Mouse (Mus musculus) C2C12 (cell line): ENCODE results near the gene 9930022D16Rik.

ENCODE experiments used
- CEBPB ChIP-seq: IDR thresholded peaks from one replicate; pipeline ENCODE4 v1.6.1; 2011; ENCODE audit warnings: low read depth, mild to moderate bottlenecking, control low read depth, moderate library complexity
- CTCF ChIP-seq: IDR thresholded peaks from one replicate; pipeline ENCODE4 v1.5.1; 2011; ENCODE audit not compliant: control insufficient read depth, insufficient read depth, insufficient read length
- MAX ChIP-seq: IDR thresholded peaks from one replicate; pipeline ENCODE4 v1.6.1; 2011; ENCODE audit warnings: mild to moderate bottlenecking, control low read depth
- MYOD1 ChIP-seq: IDR thresholded peaks from one replicate; pipeline ENCODE4 v1.6.1; 2011; ENCODE audit warnings: low read depth; ENCODE audit not compliant: control insufficient read depth, insufficient read length
- USF1 ChIP-seq: IDR thresholded peaks from one replicate; pipeline ENCODE4 v1.6.1; 2011; ENCODE audit warnings: low read depth, mild to moderate bottlenecking, control low read depth, moderate library complexity

GRCm38 (mm10) chr11:109426272-109426586 is 12.5 kb downstream of the 9930022D16Rik start:
- TF ChIP-seq CTCF (no peak), USF1 (no peak), MAX (no peak), CEBPB (no peak), MYOD1 (no peak)
